Mouse (Mus musculus) stomach, embryonic 16.5 days (tissue): ENCODE measurements around the gene Frmd4b. TPM values are rescaled to one million over a fixed set of nuclear protein-coding genes. Genes with fewer than 3 reads are reported as not detected.

Experiments used
- ATAC-seq: fragments of 200-750 bp; cut with Nextera tagmentation; 2 replicates; pipeline ENCODE4 v1.8.0; 2017; ENCODE audit warnings: moderate number of reproducible peaks, moderate TSS enrichment; ENCODE audit not compliant: insufficient read depth, low FRiP score
- H3K27ac ChIP-seq: fragments of 300-500 bp; sonication (generic); 2 replicates; pipeline ENCODE4 v1.5.1; 2014; ENCODE audit warnings: low read length
- H3K27me3 ChIP-seq: fragments of 300-500 bp; sonication (generic); 2 replicates; pipeline ENCODE4 v1.6.1; 2014; ENCODE audit warnings: low read length, control low read depth, mixed read lengths; ENCODE audit not compliant: control insufficient read depth, insufficient read depth
- H3K36me3 ChIP-seq: fragments of 300-500 bp; sonication (generic); 2 replicates; pipeline ENCODE4 v1.6.1; 2014; ENCODE audit warnings: low read length; ENCODE audit not compliant: control insufficient read depth, insufficient read depth
- H3K4me1 ChIP-seq: fragments of 300-500 bp; sonication (generic); 2 replicates; pipeline ENCODE4 v1.6.1; 2014; ENCODE audit warnings: low read length, control low read depth, mixed read lengths; ENCODE audit not compliant: control insufficient read depth, insufficient read depth
- H3K4me2 ChIP-seq: fragments of 300-500 bp; sonication (generic); 2 replicates; pipeline ENCODE4 v1.6.1; 2014; ENCODE audit warnings: low read depth, low read length, mixed read lengths
- H3K4me3 ChIP-seq: fragments of 300-500 bp; sonication (generic); replicated peaks from 2 replicates; pipeline ENCODE4 v1.5.1; 2014; ENCODE audit warnings: mild to moderate bottlenecking, low read length
- H3K9ac ChIP-seq: fragments of 300-500 bp; sonication (generic); 2 replicates; pipeline ENCODE4 v1.6.1; 2014; ENCODE audit warnings: low read length
- H3K9me3 ChIP-seq: fragments of 300-500 bp; sonication (generic); replicated peaks from 2 replicates; pipeline ENCODE4 v1.6.1; 2016; ENCODE audit warnings: low read length, control low read depth; ENCODE audit not compliant: control insufficient read depth
- WGBS: fragments of 180-500 bp; shearing (Covaris S2); extraction: QIAGEN DNeasy Blood & Tissue Kit; methylation state at CpG from one replicate; pipeline ENCODE4 v1.1.7; 2014; 5-methylcytosine and 5-hydroxymethylcytosine counted together
- polyA plus RNA-seq: library from polyadenylated mRNA; unstranded; fragments of >200 nt; fragmentation: Nextera tagmentation; extraction: Ambion mirVana; gene quantifications from 2 replicates; pipeline ENCODE4 v1.2.1, GENCODE M21; 2015

Gene Frmd4b
- polyA plus RNA-seq, 1 experiment from 2014 or later = 17.5 TPM

DNA sequence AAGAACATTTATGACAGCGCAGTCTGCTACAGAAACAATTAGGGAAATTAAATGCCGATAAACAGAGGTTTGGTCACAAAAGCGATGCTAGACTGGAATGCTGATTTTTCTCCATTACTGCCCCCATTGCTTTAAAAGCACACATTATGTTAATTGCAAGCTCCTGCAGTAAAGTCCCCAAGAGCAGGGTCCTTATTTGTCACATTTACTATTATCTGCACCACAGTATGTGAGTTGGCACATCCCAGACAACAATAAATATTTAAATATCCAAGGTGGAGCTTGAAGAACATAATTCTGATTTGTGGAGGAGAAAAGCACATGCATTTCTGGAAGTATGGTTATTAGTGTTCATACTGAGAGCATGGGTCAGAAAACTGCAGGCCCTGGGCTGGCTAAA lies 64.8 kb downstream of the Frmd4b start:
- H3K27ac ChIP-seq = no peak overlapping the region
- H3K4me1 ChIP-seq = no peaks in the 10 kb centered on the region
- no peaks in the 10 kb centered on the region for H3K36me3 ChIP-seq
- no peak overlapping the region for H3K9ac ChIP-seq
- H3K27me3 ChIP-seq = no peaks in the 10 kb centered on the region
- no peak for ATAC-seq
- no peaks in the 10 kb centered on the region for H3K9me3 ChIP-seq
- H3K4me3 ChIP-seq = no peak overlapping the region
- no peak overlapping the region for H3K4me2 ChIP-seq
- 86% methylated on average over 3 of the region's 3 CpGs for WGBS

DNA sequence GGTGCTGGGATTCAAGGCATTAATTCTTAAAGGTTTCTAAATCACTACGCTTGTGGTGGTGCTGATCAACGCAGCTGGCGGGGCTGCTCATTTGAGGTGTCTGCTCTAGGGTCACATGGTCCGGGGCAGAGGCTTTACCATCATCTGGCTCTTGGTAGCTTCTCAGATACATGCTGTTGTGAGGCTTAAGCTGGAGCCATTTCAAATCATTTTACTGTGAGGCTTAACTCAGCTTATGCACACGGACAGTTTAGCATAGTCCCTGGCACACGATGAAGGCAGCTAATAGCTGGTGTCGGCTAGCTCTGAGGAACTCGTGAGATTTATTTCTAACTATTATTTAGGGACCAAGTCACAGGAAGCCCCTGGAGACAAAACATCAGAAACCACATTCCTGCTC lies 65.5 kb downstream of the Frmd4b start:
- no peak overlapping the region for H3K27ac ChIP-seq
- ATAC-seq = no peak; the same call in 1 of the 2 replicates
- WGBS = 50% methylated on average over 8 of the region's 8 CpGs
- no peaks in the 10 kb centered on the region for H3K36me3 ChIP-seq
- H3K4me2 ChIP-seq = no peak overlapping the region
- H3K27me3 ChIP-seq = no peaks in the 10 kb centered on the region
- H3K9ac ChIP-seq = no peak overlapping the region
- 0 out of 2 replicates have a peak, but pooled peaks cover 4% of the 10 kb centered on the region for H3K9me3 ChIP-seq
- H3K4me3 ChIP-seq = no peak overlapping the region
- no peaks in the 10 kb centered on the region for H3K4me1 ChIP-seq

DNA sequence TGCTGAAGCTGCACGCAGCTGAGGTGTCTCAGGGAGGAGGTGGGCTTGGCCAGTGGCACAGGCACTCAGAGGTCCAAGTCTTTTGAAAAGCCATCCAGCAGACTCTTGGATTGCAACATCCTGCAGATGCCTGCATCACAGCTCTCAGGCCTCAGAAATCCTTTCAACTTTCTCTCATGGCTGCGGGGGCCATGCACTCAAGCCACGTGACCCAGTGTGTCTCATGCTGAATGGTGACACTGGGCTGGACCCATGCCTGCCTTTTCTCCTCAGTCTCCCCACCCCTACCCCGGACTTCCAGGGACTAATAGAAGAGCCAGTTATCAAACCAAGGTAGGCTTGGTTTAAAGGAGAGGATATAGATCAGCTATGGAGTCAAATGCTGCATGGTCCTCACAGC lies 66.2 kb downstream of the Frmd4b start:
- no peak overlapping the region for H3K4me3 ChIP-seq
- no peak overlapping the region for H3K27ac ChIP-seq
- H3K4me1 ChIP-seq = no peaks in the 10 kb centered on the region
- H3K9me3 ChIP-seq = 0 out of 2 replicates have a peak, but pooled peaks cover 5% of the 10 kb centered on the region
- no peaks in the 10 kb centered on the region for H3K27me3 ChIP-seq
- no peak overlapping the region for H3K4me2 ChIP-seq
- no peaks in the 10 kb centered on the region for H3K36me3 ChIP-seq
- H3K9ac ChIP-seq = no peak overlapping the region
- WGBS = 85% methylated on average over 4 of the region's 4 CpGs
- no peak for ATAC-seq

DNA sequence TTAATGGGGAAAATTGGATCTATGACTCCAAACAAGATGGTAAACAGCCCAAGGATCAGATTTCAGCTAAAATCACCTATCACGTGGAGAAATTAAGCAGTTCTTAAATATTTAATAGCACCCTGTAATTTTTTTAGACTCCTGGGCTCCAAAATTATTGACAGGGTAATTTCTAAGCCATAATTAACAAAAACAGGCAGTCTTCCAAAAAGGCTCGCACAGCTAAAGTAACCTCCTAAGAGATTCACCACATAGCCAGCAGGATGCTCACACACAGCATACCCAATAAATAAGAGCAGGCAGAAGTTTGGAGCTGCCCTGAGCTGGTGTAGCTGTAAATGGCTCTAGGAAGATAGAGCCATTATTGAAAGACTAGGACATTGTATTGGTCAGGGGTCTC lies 76.9 kb downstream of the Frmd4b start:
- H3K4me1 ChIP-seq = no peaks in the 10 kb centered on the region
- H3K27me3 ChIP-seq = no peaks in the 10 kb centered on the region
- H3K36me3 ChIP-seq = no peaks in the 10 kb centered on the region
- H3K27ac ChIP-seq = no peak overlapping the region
- 75% methylated on average over 2 of the region's 2 CpGs for WGBS
- H3K4me3 ChIP-seq = no peak overlapping the region
- no peak overlapping the region for H3K9ac ChIP-seq
- no peaks in the 10 kb centered on the region for H3K9me3 ChIP-seq
- H3K4me2 ChIP-seq = no peak overlapping the region
- ATAC-seq = no peak

DNA sequence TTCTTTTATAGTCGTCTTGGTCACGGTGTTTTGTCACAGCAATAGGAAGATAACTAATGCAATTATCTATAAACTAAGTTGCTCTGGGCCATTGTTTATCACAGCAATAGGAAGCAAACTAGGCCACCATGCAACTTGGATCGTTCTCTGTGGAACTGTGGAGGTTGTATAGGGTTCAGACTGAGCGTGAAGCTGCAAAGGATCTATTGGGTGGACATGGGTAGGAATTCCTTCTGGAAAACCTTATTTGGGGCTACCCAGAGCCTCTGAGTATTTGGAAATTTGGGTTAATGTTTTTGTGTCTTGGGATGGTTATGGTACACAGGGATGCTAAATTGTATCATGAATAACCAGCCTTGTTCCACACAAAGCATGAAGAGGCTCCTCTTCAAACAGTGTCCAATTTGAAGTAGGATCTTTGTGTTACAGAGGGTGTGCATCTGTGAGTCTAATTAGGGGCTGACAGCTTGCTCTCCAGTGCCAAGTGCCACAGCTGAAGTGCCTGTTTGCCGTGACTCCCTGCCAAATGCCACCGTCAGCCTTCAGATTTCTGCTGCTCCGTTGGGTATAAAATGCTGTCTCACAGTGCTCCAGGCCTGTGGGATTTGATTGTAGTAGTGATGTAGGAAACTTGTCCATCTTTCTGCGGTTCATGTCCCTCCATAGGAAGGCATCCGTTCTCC lies 81.4 kb downstream of the Frmd4b start:
- no peak overlapping the region for H3K27ac ChIP-seq
- H3K9me3 ChIP-seq = no peaks in the 10 kb centered on the region
- H3K9ac ChIP-seq = no peak overlapping the region
- no peak overlapping the region for H3K4me2 ChIP-seq
- no peak for ATAC-seq
- no peaks in the 10 kb centered on the region for H3K27me3 ChIP-seq
- 89% methylated on average over 9 of the region's 9 CpGs for WGBS
- H3K4me3 ChIP-seq = no peak overlapping the region
- H3K36me3 ChIP-seq = no peaks in the 10 kb centered on the region
- no peaks in the 10 kb centered on the region for H3K4me1 ChIP-seq

DNA sequence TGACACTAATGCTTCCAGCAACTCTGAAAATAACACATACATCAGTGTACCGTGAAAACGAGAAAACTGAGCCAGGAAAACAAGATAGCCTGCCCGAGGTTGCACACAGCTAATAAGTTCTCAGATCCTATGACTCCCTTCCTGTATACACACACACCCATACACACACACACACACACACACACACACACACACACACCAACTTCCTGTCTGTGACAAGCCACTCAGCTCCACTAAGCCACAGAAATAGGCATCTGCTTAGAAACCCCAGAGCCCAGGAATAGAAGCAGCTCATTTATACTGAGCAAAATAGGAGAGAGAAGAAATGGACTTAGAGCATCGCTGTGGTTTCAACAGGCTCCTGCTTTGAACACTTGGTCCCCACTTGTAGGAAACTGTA lies 86.3 kb downstream of the Frmd4b start:
- no peaks in the 10 kb centered on the region for H3K36me3 ChIP-seq
- no peak overlapping the region for H3K4me2 ChIP-seq
- no peaks in the 10 kb centered on the region for H3K4me1 ChIP-seq
- ATAC-seq = no peak
- 45% methylated on average over 4 of the region's 4 CpGs for WGBS
- H3K27me3 ChIP-seq = no peaks in the 10 kb centered on the region
- H3K4me3 ChIP-seq = no peak overlapping the region
- H3K9me3 ChIP-seq = no peaks in the 10 kb centered on the region
- H3K27ac ChIP-seq = no peak overlapping the region
- no peak overlapping the region for H3K9ac ChIP-seq

- H3K9me3 ChIP-seq = no peaks in the 10 kb centered on the region
- H3K9ac ChIP-seq = no peak overlapping the region
- H3K4me1 ChIP-seq = no peaks in the 10 kb centered on the region
- no peaks in the 10 kb centered on the region for H3K36me3 ChIP-seq
- no peak overlapping the region for H3K27ac ChIP-seq
- no peak overlapping the region for H3K4me3 ChIP-seq
- H3K4me2 ChIP-seq = no peak overlapping the region
- WGBS = 66% methylated on average over 15 of the region's 15 CpGs
- no peaks in the 10 kb centered on the region for H3K27me3 ChIP-seq
- no peak for ATAC-seq
Observed at GRCm38 (mm10) chr6:97528961-97529680, 88.2 kb downstream of the Frmd4b start.

- H3K9me3 ChIP-seq = no peaks in the 10 kb centered on the region
- no peaks in the 10 kb centered on the region for H3K4me1 ChIP-seq
- no peak overlapping the region for H3K27ac ChIP-seq
- H3K4me2 ChIP-seq = no peak overlapping the region
- no peaks in the 10 kb centered on the region for H3K27me3 ChIP-seq
- 19% methylated on average over 8 of the region's 8 CpGs for WGBS
- H3K36me3 ChIP-seq = no peaks in the 10 kb centered on the region
- H3K9ac ChIP-seq = no peak overlapping the region
- H3K4me3 ChIP-seq = no peak overlapping the region
- ATAC-seq = no peak; the same call in 1 of the 2 replicates
Observed at GRCm38 (mm10) chr6:97526092-97526491, 91.2 kb downstream of the Frmd4b start.

GRCm38 (mm10) chr6:97523118-97523517 lies 94.2 kb downstream of the Frmd4b start:
- ATAC-seq = peak; percentile 47; the same call in 1 of the 2 replicates
- Histone ChIP-seq H3K27me3 (no peaks in the 10 kb centered on the region), H3K9me3 (no peaks in the 10 kb centered on the region), H3K4me1 (peaks cover under 1% of the 10 kb centered on the region; the same call in 1 of the 2 replicates), H3K36me3 (no peaks in the 10 kb centered on the region), H3K4me2 (peak overlapping the region; percentile 42), H3K4me3 (no peak overlapping the region), H3K9ac (no peak overlapping the region), H3K27ac (no peak overlapping the region)
- WGBS = under 1% methylated on average over 11 of the region's 11 CpGs
